Mouse (Mus musculus) liver, postnatal 0 days (tissue): ENCODE measurements at regions not wholly inside any gene's neighbourhood (a gene's known extent, or its start where the extent isn't known, plus 50 kb on each side); places are given as distances from the start of the nearest gene placed in this dataset.

Experiments
- ATAC-seq: fragments of 200-750 bp; cut with Nextera tagmentation; 2 replicates; pipeline ENCODE4 v1.8.0; 2017; ENCODE audit warnings: mild to moderate bottlenecking, moderate library complexity
- DNase-seq: peaks from one replicate; pipeline ENCODE4 v3.0.0-alpha.2; 2016
- H3K27ac ChIP-seq: fragments of 300-500 bp; sonication (generic); 2 replicates; pipeline ENCODE4 v1.5.1; 2014; ENCODE audit warnings: antibody characterized with exemption, moderate library complexity, mild to moderate bottlenecking, low read depth
- H3K27me3 ChIP-seq: fragments of 300-500 bp; sonication (generic); 2 replicates; pipeline ENCODE4 v1.6.1; 2014; ENCODE audit warnings: low read length, control low read depth, mixed read lengths; ENCODE audit not compliant: insufficient read depth
- H3K36me3 ChIP-seq: fragments of 300-500 bp; sonication (generic); replicated peaks from 2 replicates; pipeline ENCODE4 v1.6.1; 2014; ENCODE audit warnings: mild to moderate bottlenecking, control low read depth, low read length, moderate library complexity, mixed read lengths; ENCODE audit not compliant: insufficient read depth
- H3K4me1 ChIP-seq: fragments of 300-500 bp; sonication (generic); 2 replicates; pipeline ENCODE4 v1.6.1; 2014; ENCODE audit warnings: antibody characterized with exemption, mild to moderate bottlenecking, control low read depth; ENCODE audit not compliant: insufficient read depth
- H3K4me2 ChIP-seq: fragments of 300-500 bp; sonication (generic); 2 replicates; pipeline ENCODE4 v1.6.1; 2014; ENCODE audit warnings: low read depth, mild to moderate bottlenecking, low read length, moderate library complexity, mixed read lengths
- H3K4me3 ChIP-seq: fragments of 300-500 bp; sonication (generic); 2 replicates; pipeline ENCODE4 v1.5.1; 2014; ENCODE audit warnings: low read depth, low read length
- H3K9ac ChIP-seq: fragments of 300-500 bp; sonication (generic); replicated peaks from 2 replicates; pipeline ENCODE4 v1.6.1; 2014; ENCODE audit warnings: mild to moderate bottlenecking, moderate library complexity
- H3K9me3 ChIP-seq: fragments of 300-500 bp; sonication (generic); 2 replicates; pipeline ENCODE4 v1.6.1; 2016; ENCODE audit warnings: mild to moderate bottlenecking, control low read depth, low read length, mixed read lengths
- CTCF ChIP-seq: sonication (generic); IDR thresholded peaks from 2 replicates; pipeline ENCODE4 v1.5.1; 2016; ENCODE audit warnings: antibody characterized with exemption, low read depth
- EP300 ChIP-seq: IDR thresholded peaks from 2 replicates; pipeline ENCODE4 v1.6.1; 2016; ENCODE audit warnings: antibody characterized with exemption, low read depth, mild to moderate bottlenecking
- WGBS: fragments of 180-500 bp; shearing (Covaris S2); extraction: QIAGEN DNeasy Blood & Tissue Kit; methylation state at CpG from one replicate; pipeline ENCODE4 v1.1.7; 2014; ENCODE audit not compliant: insufficient replicate concordance; 5-methylcytosine and 5-hydroxymethylcytosine counted together

- no peak overlapping the region for H3K9ac ChIP-seq
- H3K27ac ChIP-seq: no peak overlapping the region
- H3K4me3 ChIP-seq: no peak overlapping the region
- WGBS: 44% methylated on average over 1 of the region's 1 CpGs
- H3K4me2 ChIP-seq: no peak overlapping the region
- H3K9me3 ChIP-seq: no peaks in the 10 kb centered on the region
- ATAC-seq: no peak
- DNase-seq: no peak
- H3K27me3 ChIP-seq: no peaks in the 10 kb centered on the region
- TF ChIP-seq CTCF (no peak), EP300 (no peak)
- H3K36me3 ChIP-seq: no peaks in the 10 kb centered on the region
- H3K4me1 ChIP-seq: no peaks in the 10 kb centered on the region
Observed at GRCm38 (mm10) chr8:103306476-103307183, 521.2 kb upstream of the Cdh11 start.

GRCm38 (mm10) chr8:103313576-103313975 is 528.1 kb upstream of the Cdh11 start:
- no peak for DNase-seq
- no peak overlapping the region for H3K4me3 ChIP-seq
- H3K4me2 ChIP-seq: no peak overlapping the region
- no peak for ATAC-seq
- no peak overlapping the region for H3K27ac ChIP-seq
- no peak overlapping the region for H3K9ac ChIP-seq
- H3K27me3 ChIP-seq: no peaks in the 10 kb centered on the region
- no peaks in the 10 kb centered on the region for H3K4me1 ChIP-seq
- H3K9me3 ChIP-seq: no peaks in the 10 kb centered on the region
- H3K36me3 ChIP-seq: no peaks in the 10 kb centered on the region
- 41% methylated on average over 1 of the region's 1 CpGs for whole genome bisulfite sequencing
- TF ChIP-seq CTCF (no peak), EP300 (no peak)

GRCm38 (mm10) chr8:103314279-103315022 is 529.0 kb upstream of the Cdh11 start:
- no peaks in the 10 kb centered on the region for H3K27me3 ChIP-seq
- no peak overlapping the region for H3K4me2 ChIP-seq
- no peaks in the 10 kb centered on the region for H3K9me3 ChIP-seq
- TF ChIP-seq CTCF (no peak), EP300 (no peak)
- 38% methylated on average over 1 of the region's 1 CpGs for WGBS
- H3K4me1 ChIP-seq: no peaks in the 10 kb centered on the region
- H3K36me3 ChIP-seq: no peaks in the 10 kb centered on the region
- no peak overlapping the region for H3K4me3 ChIP-seq
- DNase-seq: no peak
- H3K27ac ChIP-seq: no peak overlapping the region
- no peak overlapping the region for H3K9ac ChIP-seq
- ATAC-seq: no peak

GRCm38 (mm10) chr8:103315742-103316141 is 530.3 kb upstream of the Cdh11 start:
- H3K36me3 ChIP-seq: no peaks in the 10 kb centered on the region
- WGBS: 95% methylated on average over 1 of the region's 1 CpGs

GRCm38 (mm10) chr8:103316691-103317091 is 531.2 kb upstream of the Cdh11 start:
- no peak for TF ChIP-seq CTCF
- TF ChIP-seq EP300: no peak
- Histone ChIP-seq H3K36me3 (no peaks in the 10 kb centered on the region), H3K9me3 (no peaks in the 10 kb centered on the region), H3K4me2 (no peak overlapping the region), H3K9ac (no peak overlapping the region), H3K4me1 (no peaks in the 10 kb centered on the region), H3K4me3 (no peak overlapping the region), H3K27me3 (no peaks in the 10 kb centered on the region), H3K27ac (no peak overlapping the region)
- 52% methylated on average over 5 of the region's 5 CpGs for WGBS
- ATAC-seq (no peak), DNase-seq (no peak)

More at GRCm38 (mm10) chr8:103315742-103316141, 530.3 kb upstream of the Cdh11 start:
- no peak for DNase-seq
- H3K27ac ChIP-seq: no peak overlapping the region
- no peaks in the 10 kb centered on the region for H3K9me3 ChIP-seq
- no peak overlapping the region for H3K9ac ChIP-seq
- no peaks in the 10 kb centered on the region for H3K27me3 ChIP-seq
- ATAC-seq: no peak
- H3K4me2 ChIP-seq: no peak overlapping the region
- no peak for TF ChIP-seq CTCF
- no peak for TF ChIP-seq EP300
- H3K4me1 ChIP-seq: no peaks in the 10 kb centered on the region
- no peak overlapping the region for H3K4me3 ChIP-seq

- ATAC-seq (no peak), DNase-seq (no peak)
- Histone ChIP-seq H3K27ac (no peak overlapping the region), H3K4me2 (no peak overlapping the region), H3K4me3 (no peak overlapping the region), H3K9ac (no peak overlapping the region), H3K4me1 (no peaks in the 10 kb centered on the region), H3K27me3 (no peaks in the 10 kb centered on the region), H3K9me3 (no peaks in the 10 kb centered on the region), H3K36me3 (no peaks in the 10 kb centered on the region)
- 66% methylated on average over 2 of the region's 2 CpGs for WGBS
- TF ChIP-seq CTCF: no peak
Observed at GRCm38 (mm10) chr8:103317149-103317725, 531.8 kb upstream of the Cdh11 start.
